Mouse (Mus musculus): ENCODE results near the gene Fsip1. TPM values are rescaled to one million over a fixed set of nuclear protein-coding genes. Genes with fewer than 3 reads are reported as not detected.

The Fsip1 gene
- polyA plus RNA-seq, 1 experiment from 2014 or later = 2.3 TPM

DNA sequence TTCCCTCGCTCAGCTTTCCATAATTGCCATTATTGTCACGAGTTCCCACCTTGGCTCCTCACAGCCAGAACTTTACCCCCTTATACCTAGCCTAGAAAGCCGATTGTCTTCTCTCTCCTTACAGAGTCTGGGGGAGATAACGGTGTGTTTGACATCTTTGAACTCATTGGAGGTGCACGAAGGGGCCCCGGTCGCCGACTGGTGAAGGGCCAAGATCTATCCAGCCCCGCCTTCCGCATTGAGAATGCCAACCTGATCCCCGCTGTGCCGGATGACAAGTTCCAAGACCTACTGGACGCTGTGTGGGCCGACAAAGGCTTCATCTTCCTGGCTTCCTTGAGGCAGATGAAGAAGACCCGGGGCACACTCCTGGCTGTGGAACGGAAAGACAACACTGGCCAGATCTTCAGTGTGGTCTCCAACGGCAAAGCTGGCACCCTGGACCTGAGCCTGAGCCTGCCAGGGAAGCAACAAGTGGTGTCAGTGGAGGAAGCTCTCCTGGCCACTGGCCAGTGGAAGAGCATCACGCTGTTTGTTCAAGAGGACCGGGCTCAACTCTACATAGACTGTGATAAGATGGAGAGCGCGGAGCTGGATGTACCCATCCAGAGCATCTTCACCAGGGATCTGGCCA, 143.8 kb downstream of the Fsip1 start:
- 20% methylated on average over 21 of the region's 21 CpGs for WGBS
- DNase-seq (ENCODE audit: low spot score) = peak; percentile 46
- H3K4me3 ChIP-seq (ENCODE audit: low read depth, low read length) = peak overlapping the region; percentile 68
- H3K36me3 ChIP-seq (ENCODE audit: insufficient read depth, low read length) = peaks cover 18% of the 10 kb centered on the region
- peak overlapping the region; percentile 81 for H3K4me2 ChIP-seq (replicated peaks; ENCODE audit: low read depth, low read length)
- no peak for ATAC-seq
- H3K27ac ChIP-seq (ENCODE audit: low read length) = peak overlapping the region; percentile 87
- H3K4me1 ChIP-seq (ENCODE audit: insufficient read depth, low read depth, low read length) = peaks cover 7% of the 10 kb centered on the region
- no peak for TF ChIP-seq CTCF (IDR thresholded peaks at IDR 0.05)
- TF ChIP-seq EP300 (IDR thresholded peaks at IDR 0.05) = no peak
- H3K27me3 ChIP-seq (replicated peaks; ENCODE audit: insufficient read depth, low read length) = no peaks in the 10 kb centered on the region
- peak overlapping the region; percentile 73 for H3K9ac ChIP-seq (replicated peaks; ENCODE audit: low read depth)
- no peaks in the 10 kb centered on the region for H3K9me3 ChIP-seq (ENCODE audit: low read length)

DNA sequence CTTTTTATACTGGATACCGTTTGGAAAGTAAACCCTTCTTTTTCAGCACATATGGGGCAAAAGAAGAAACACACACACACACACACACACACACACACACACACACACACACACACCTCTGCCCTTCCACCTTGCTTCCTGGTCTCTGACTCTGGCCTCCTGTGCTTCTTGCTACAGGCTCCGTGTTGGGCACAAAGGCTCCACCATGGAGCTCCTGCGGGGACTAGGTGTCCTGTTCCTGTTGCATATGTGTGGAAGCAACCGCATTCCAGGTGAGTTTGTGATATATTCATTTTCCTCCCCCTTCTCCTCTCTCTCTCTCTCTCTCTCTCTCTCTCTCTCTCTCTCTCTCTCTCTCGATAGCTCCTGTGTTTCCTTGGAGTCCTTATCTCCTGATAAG, 144.3 kb downstream of the Fsip1 start:
- 12% methylated on average over 5 of the region's 5 CpGs for WGBS
- H3K27me3 ChIP-seq (replicated peaks; ENCODE audit: insufficient read depth, low read length) = no peaks in the 10 kb centered on the region
- H3K27ac ChIP-seq (ENCODE audit: low read length) = peak overlapping the region; percentile 87
- peak overlapping the region; percentile 73 for H3K9ac ChIP-seq (replicated peaks; ENCODE audit: low read depth)
- peak overlapping the region; percentile 81 for H3K4me2 ChIP-seq (replicated peaks; ENCODE audit: low read depth, low read length)
- TF ChIP-seq EP300 (IDR thresholded peaks at IDR 0.05) = no peak
- TF ChIP-seq CTCF (IDR thresholded peaks at IDR 0.05) = no peak
- H3K9me3 ChIP-seq (ENCODE audit: low read length) = no peaks in the 10 kb centered on the region
- H3K4me1 ChIP-seq (ENCODE audit: insufficient read depth, low read depth, low read length) = peaks cover 7% of the 10 kb centered on the region
- H3K36me3 ChIP-seq (ENCODE audit: insufficient read depth, low read length) = peaks cover 18% of the 10 kb centered on the region
- H3K4me3 ChIP-seq (ENCODE audit: low read depth, low read length) = peak overlapping the region; percentile 68
- no peak for DNase-seq (ENCODE audit: low spot score)
- no peak for ATAC-seq

DNA sequence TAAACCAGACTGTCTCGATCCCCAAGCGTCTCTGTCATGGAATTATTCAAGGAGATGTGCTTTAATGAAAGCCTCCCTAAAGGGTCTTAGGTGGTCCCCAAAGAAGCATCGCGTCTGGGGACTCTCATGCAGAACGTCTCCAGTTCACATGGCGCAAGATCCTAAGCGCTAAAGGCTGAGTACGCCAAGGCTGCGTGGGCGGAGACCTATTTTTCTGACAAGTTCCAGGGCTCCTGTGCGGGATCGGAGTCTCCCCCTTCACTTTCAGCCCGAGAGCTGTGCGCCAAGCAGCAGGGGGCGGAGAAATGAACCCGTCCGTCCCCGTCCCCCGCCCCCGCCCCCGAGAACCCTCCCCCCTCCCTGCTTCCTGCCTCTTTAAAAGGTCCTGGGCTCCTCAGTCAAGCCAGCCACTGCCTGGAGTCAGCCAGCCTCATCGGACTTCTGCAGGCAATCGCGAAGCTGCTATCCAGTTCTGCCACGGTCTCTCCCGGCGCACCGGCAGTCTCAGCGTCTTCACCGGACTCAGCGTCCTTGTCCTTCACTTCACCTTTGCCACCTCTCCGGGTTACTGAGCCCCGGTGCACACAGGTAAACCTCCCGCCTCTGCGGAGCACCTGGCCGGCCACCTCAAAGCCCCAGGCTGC, 145.2 kb downstream of the Fsip1 start, which contains the start of gene Thbs1:
Thbs1 (plus strand) TSS at position 389 of the 644 bp plus-strand sequence.
- Histone ChIP-seq H3K4me1 (ENCODE audit: insufficient read depth, low read depth, low read length) (peaks cover 7% of the 10 kb centered on the region), H3K36me3 (ENCODE audit: insufficient read depth, low read length) (peaks cover 15% of the 10 kb centered on the region), H3K9ac (replicated peaks; ENCODE audit: low read depth) (peak within 1 kb of the TSS; percentile 73), H3K4me3 (ENCODE audit: low read depth, low read length) (peak within 1 kb of the TSS; percentile 68), H3K27ac (ENCODE audit: low read length) (peak within 1 kb of the TSS; percentile 87), H3K27me3 (replicated peaks; ENCODE audit: insufficient read depth, low read length) (no peaks in the 10 kb centered on the region), H3K4me2 (replicated peaks; ENCODE audit: low read depth, low read length) (peak within 1 kb of the TSS; percentile 81), H3K9me3 (ENCODE audit: low read length) (no peaks in the 10 kb centered on the region)
- ATAC-seq (peak; percentile 78), DNase-seq (ENCODE audit: low spot score) (peak; percentile 97)
- WGBS = under 1% methylated on average over 34 of the region's 36 CpGs
- TF ChIP-seq EP300 (IDR thresholded peaks at IDR 0.05) = no peak
- peak; percentile 14; the same call in 1 of the 2 replicates for TF ChIP-seq CTCF (IDR thresholded peaks at IDR 0.05)

DNA sequence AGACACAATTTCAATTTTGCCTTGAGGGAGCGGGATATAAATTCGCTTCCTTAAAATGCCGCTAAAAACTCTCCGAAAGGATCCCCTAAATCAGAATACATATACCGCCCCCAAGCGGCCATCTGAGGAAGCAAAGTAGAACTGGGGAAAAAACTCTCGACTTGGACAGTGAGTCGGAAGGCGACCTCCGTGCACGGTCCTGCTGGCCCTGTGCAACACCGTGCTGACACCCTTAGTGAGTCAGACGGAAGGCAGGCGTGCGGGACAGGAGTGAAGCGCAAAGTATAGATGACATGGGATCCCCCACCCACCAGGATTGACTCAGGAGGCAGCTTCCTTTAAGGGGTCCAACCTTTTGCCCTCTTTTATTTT, 145.7 kb downstream of the Fsip1 start:
- Histone ChIP-seq H3K4me3 (ENCODE audit: low read depth, low read length) (peak overlapping the region; percentile 68), H3K4me2 (replicated peaks; ENCODE audit: low read depth, low read length) (peak overlapping the region; percentile 81), H3K4me1 (ENCODE audit: insufficient read depth, low read depth, low read length) (peaks cover 7% of the 10 kb centered on the region), H3K27ac (ENCODE audit: low read length) (peak overlapping the region; percentile 87), H3K27me3 (replicated peaks; ENCODE audit: insufficient read depth, low read length) (no peaks in the 10 kb centered on the region), H3K9me3 (ENCODE audit: low read length) (no peaks in the 10 kb centered on the region), H3K36me3 (ENCODE audit: insufficient read depth, low read length) (peaks cover 10% of the 10 kb centered on the region; the same call in 1 of the 2 replicates), H3K9ac (replicated peaks; ENCODE audit: low read depth) (peak overlapping the region; percentile 73; the same call in 1 of the 2 replicates)
- DNase-seq (ENCODE audit: low spot score) = peak; percentile 96
- WGBS = 0% methylated on average over 16 of the region's 16 CpGs
- ATAC-seq = peak; percentile 64
- peak; percentile 85 for TF ChIP-seq CTCF (IDR thresholded peaks at IDR 0.05)
- TF ChIP-seq EP300 (IDR thresholded peaks at IDR 0.05) = no peak

DNA sequence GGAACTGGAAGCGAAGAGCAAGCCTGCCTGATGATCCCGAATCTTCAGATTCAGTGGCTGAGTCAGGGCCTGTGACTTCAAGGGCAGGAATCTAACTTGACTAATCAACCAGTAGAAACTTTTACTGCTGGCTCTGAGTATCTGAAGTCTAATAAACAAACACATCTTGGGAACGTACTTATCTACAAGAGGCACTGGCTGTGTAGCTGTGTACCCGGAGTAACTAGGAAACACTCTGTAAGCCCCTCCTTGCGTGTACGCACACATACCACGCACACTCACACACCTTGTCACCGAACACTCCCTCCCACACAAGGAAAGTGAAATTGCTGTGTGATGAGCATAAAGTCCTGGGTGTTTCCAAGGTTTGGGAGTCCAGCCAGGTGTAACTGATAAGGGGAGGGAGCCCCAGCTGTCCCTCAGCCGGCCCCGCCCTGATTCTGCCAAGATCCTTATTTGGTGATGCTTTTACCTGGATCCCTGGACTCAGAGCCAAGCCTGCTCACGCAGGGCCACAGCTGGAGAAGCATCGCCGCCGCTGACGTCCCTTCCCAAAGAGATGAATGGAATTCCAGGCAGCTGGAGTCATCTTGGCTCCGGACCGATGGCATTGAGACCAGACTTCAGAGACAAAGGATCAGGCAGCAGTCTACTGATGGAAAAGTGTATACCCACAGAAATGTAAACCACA, 146.4 kb downstream of the Fsip1 start:
- Histone ChIP-seq H3K36me3 (ENCODE audit: insufficient read depth, low read length) (peaks cover 3% of the 10 kb centered on the region; the same call in 1 of the 2 replicates), H3K27ac (ENCODE audit: low read length) (peak overlapping the region; percentile 87), H3K4me1 (ENCODE audit: insufficient read depth, low read depth, low read length) (peaks cover 7% of the 10 kb centered on the region; the same call in 1 of the 2 replicates), H3K9me3 (ENCODE audit: low read length) (no peaks in the 10 kb centered on the region), H3K4me2 (replicated peaks; ENCODE audit: low read depth, low read length) (peak overlapping the region; percentile 81), H3K27me3 (replicated peaks; ENCODE audit: insufficient read depth, low read length) (no peaks in the 10 kb centered on the region), H3K4me3 (ENCODE audit: low read depth, low read length) (peak overlapping the region; percentile 68), H3K9ac (replicated peaks; ENCODE audit: low read depth) (0 out of 2 replicates have a peak overlapping the region, but pooled peaks have one; percentile 3)
- WGBS = 17% methylated on average over 17 of the region's 17 CpGs
- ATAC-seq (peak; percentile 86), DNase-seq (ENCODE audit: low spot score) (peak; percentile 95)
- TF ChIP-seq CTCF (IDR thresholded peaks at IDR 0.05) (no peak), EP300 (IDR thresholded peaks at IDR 0.05) (peak; percentile 91)

DNA sequence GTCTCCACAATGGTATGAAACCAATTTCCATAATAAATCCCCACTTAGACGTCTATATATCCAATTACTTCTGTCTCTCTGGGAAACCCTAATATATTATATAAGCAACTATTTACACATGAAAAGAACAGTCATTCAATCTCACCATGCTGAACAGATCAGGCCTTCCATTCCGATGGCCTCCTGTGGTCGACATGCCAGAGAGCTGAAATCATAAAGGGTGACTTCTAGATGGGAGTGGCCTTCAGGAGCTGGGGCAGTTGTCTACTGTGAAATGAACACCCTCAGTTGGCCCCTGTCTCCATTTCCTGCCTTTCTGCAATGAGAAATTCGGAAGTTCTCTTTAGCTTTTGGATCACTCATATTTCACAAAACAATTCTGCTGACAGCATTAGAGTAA, 154.6 kb downstream of the Fsip1 start:
- Histone ChIP-seq H3K4me2 (replicated peaks; ENCODE audit: low read depth, low read length) (no peak overlapping the region), H3K9me3 (ENCODE audit: low read length) (no peaks in the 10 kb centered on the region), H3K27ac (ENCODE audit: low read length) (no peak overlapping the region), H3K9ac (replicated peaks; ENCODE audit: low read depth) (no peak overlapping the region), H3K4me1 (ENCODE audit: insufficient read depth, low read depth, low read length) (no peaks in the 10 kb centered on the region), H3K36me3 (ENCODE audit: insufficient read depth, low read length) (no peaks in the 10 kb centered on the region), H3K4me3 (ENCODE audit: low read depth, low read length) (no peak overlapping the region), H3K27me3 (replicated peaks; ENCODE audit: insufficient read depth, low read length) (no peaks in the 10 kb centered on the region)
- WGBS = 67% methylated on average over 4 of the region's 4 CpGs
- TF ChIP-seq EP300 (IDR thresholded peaks at IDR 0.05) = no peak
- TF ChIP-seq CTCF (IDR thresholded peaks at IDR 0.05) = no peak
- no peak for DNase-seq (ENCODE audit: low spot score)
- ATAC-seq = no peak
